Mouse (Mus musculus) c-Kit-positive CD71-positive TER-119-positive erythroid progenitor cells, embryonic 14.5 days (primary cell): ENCODE results near the gene Cep104.

Experiments used
- DNase-seq: peaks from one replicate; pipeline ENCODE4 v3.0.0-alpha.2; 2013; ENCODE audit warnings: low spot score

The Cep104 gene

GRCm38 (mm10) chr4:154051401-154051800 lies 76.4 kb downstream of the Cep104 start:
- no peak for DNase-seq

GRCm38 (mm10) chr4:154053065-154053464 lies 78.1 kb downstream of the Cep104 start:
- DNase-seq, result no peak

GRCm38 (mm10) chr4:154055482-154055881 lies 80.5 kb downstream of the Cep104 start:
- DNase-seq, result no peak

- DNase-seq, result no peak
Observed at GRCm38 (mm10) chr4:154056046-154056445, 81.1 kb downstream of the Cep104 start.

- DNase-seq, result no peak
Observed at GRCm38 (mm10) chr4:154056661-154057060, 81.7 kb downstream of the Cep104 start.

- no peak for DNase-seq
Observed at GRCm38 (mm10) chr4:154057696-154058095, 82.7 kb downstream of the Cep104 start.
